Mouse (Mus musculus): ENCODE measurements around the gene Prr12. TPM values are rescaled to one million over a fixed set of nuclear protein-coding genes. Genes with fewer than 3 reads are reported as not detected.

Prr12 gene
- total RNA-seq, 1 experiment: 32.3 TPM

GRCm38 (mm10) chr7:45081016-45081415, 28.3 kb upstream of the Prr12 start:
- Histone ChIP-seq H3K4me1 (ENCODE audit: control insufficient read depth in 2 of 2, insufficient read depth in 2 of 2, low read length in 2 of 2, poor library complexity in 1 of 2) (peaks cover 0 to 24% of the 10 kb centered on the region in 2 experiments; a peak in 2 of 4 replicates), H3K9ac (ENCODE audit: insufficient read depth, low read depth, low read length, poor library complexity, severe bottlenecking) (no peak overlapping the region), H3K4me3 (ENCODE audit: insufficient read depth in 1 of 2, low read depth in 1 of 2, low read length in 2 of 2, poor library complexity in 1 of 2, severe bottlenecking in 1 of 2) (no peak overlapping the region), H3K36me3 (ENCODE audit: control insufficient read depth, insufficient read depth, low read length, poor library complexity, severe bottlenecking) (peaks cover 16% of the 10 kb centered on the region), H3K27ac (ENCODE audit: insufficient read depth, low read depth, low read length, poor library complexity, severe bottlenecking) (no peak overlapping the region; the same call in 1 of the 2 replicates), H3K9me3 (ENCODE audit: control insufficient read depth, insufficient read depth, low read depth, low read length) (no peaks in the 10 kb centered on the region)
- TF ChIP-seq MAFK (IDR thresholded peaks at IDR 0.05; ENCODE audit: insufficient read depth, low read depth, low read length) (no peak), ZC3H11A (IDR thresholded peaks at IDR 0.05; ENCODE audit: borderline replicate concordance, low read depth, low read length) (no peak), ZNF384 (IDR thresholded peaks at IDR 0.05; ENCODE audit: low read depth, low read length) (no peak), HCFC1 (IDR thresholded peaks at IDR 0.05; ENCODE audit: borderline replicate concordance, insufficient read depth, low read length) (no peak), CHD2 (IDR thresholded peaks at IDR 0.05; ENCODE audit: low read depth, low read length) (no peak)
- no peak for DNase-seq (ENCODE audit: low read depth, low spot score)
- in situ Hi-C loops (cut with MboI; ENCODE audit: low sequenced_read_pairs in 2 of 2, unreplicated experiment in 2 of 2): no loop called here

GRCm38 (mm10) chr7:45079856-45080255, 27.2 kb upstream of the Prr12 start:
- no peak overlapping the region for H3K9ac ChIP-seq (ENCODE audit: insufficient read depth, low read depth, low read length, poor library complexity, severe bottlenecking)
- no peak overlapping the region for H3K4me3 ChIP-seq (ENCODE audit: insufficient read depth in 1 of 2, low read depth in 1 of 2, low read length in 2 of 2, poor library complexity in 1 of 2, severe bottlenecking in 1 of 2)
- H3K27ac ChIP-seq (ENCODE audit: insufficient read depth, low read depth, low read length, poor library complexity, severe bottlenecking): no peak overlapping the region
- in situ Hi-C loops (cut with MboI; ENCODE audit: low sequenced_read_pairs in 2 of 2, unreplicated experiment in 2 of 2): loop anchor here in 1 of 2 experiments (5.0 kb wide), 1 partner anchor 52 kb away; no protein-coding TSS in a partner anchor
- H3K9me3 ChIP-seq (ENCODE audit: control insufficient read depth, insufficient read depth, low read depth, low read length): no peaks in the 10 kb centered on the region
- TF ChIP-seq ZC3H11A (IDR thresholded peaks at IDR 0.05; ENCODE audit: borderline replicate concordance, low read depth, low read length) (peak; percentile 65; the same call in 1 of the 2 replicates), CHD2 (IDR thresholded peaks at IDR 0.05; ENCODE audit: low read depth, low read length) (no peak)
- no peak for DNase-seq (ENCODE audit: low read depth, low spot score)
- peaks cover 0 to 29% of the 10 kb centered on the region in 2 experiments; a peak in 2 of 4 replicates for H3K4me1 ChIP-seq (ENCODE audit: control insufficient read depth in 2 of 2, insufficient read depth in 2 of 2, low read length in 2 of 2, poor library complexity in 1 of 2)
- peaks cover 21% of the 10 kb centered on the region for H3K36me3 ChIP-seq (ENCODE audit: control insufficient read depth, insufficient read depth, low read length, poor library complexity, severe bottlenecking)

- H3K4me1 ChIP-seq (ENCODE audit: control insufficient read depth in 2 of 2, insufficient read depth in 2 of 2, low read length in 2 of 2, poor library complexity in 1 of 2): peaks cover 0 to 30% of the 10 kb centered on the region in 2 experiments; a peak in 2 of 4 replicates
- H3K36me3 ChIP-seq (ENCODE audit: control insufficient read depth, insufficient read depth, low read length, poor library complexity, severe bottlenecking): peaks cover 27% of the 10 kb centered on the region
- no peaks in the 10 kb centered on the region for H3K9me3 ChIP-seq (ENCODE audit: control insufficient read depth, insufficient read depth, low read depth, low read length)
- no peak overlapping the region for H3K4me3 ChIP-seq (ENCODE audit: insufficient read depth in 1 of 2, low read depth in 1 of 2, low read length in 2 of 2, poor library complexity in 1 of 2, severe bottlenecking in 1 of 2)
- no peak overlapping the region for H3K27ac ChIP-seq (ENCODE audit: insufficient read depth, low read depth, low read length, poor library complexity, severe bottlenecking)
- in situ Hi-C loops (cut with MboI; ENCODE audit: low sequenced_read_pairs in 2 of 2, unreplicated experiment in 2 of 2): loop anchor here in 1 of 2 experiments (5.0 kb wide), 1 partner anchor 54 kb away; no protein-coding TSS in a partner anchor
- DNase-seq (ENCODE audit: low read depth, low spot score): no peak
- H3K9ac ChIP-seq (ENCODE audit: insufficient read depth, low read depth, low read length, poor library complexity, severe bottlenecking): no peak overlapping the region
- TF ChIP-seq CHD2 (IDR thresholded peaks at IDR 0.05; ENCODE audit: low read depth, low read length) (no peak), ZNF384 (IDR thresholded peaks at IDR 0.05; ENCODE audit: low read depth, low read length) (no peak), ZC3H11A (IDR thresholded peaks at IDR 0.05; ENCODE audit: borderline replicate concordance, low read depth, low read length) (no peak), HCFC1 (IDR thresholded peaks at IDR 0.05; ENCODE audit: borderline replicate concordance, insufficient read depth, low read length) (no peak), MAFK (IDR thresholded peaks at IDR 0.05; ENCODE audit: insufficient read depth, low read depth, low read length) (no peak)
Measured at GRCm38 (mm10) chr7:45078513-45078912, 25.8 kb upstream of the Prr12 start.

- TF ChIP-seq ZC3H11A (IDR thresholded peaks at IDR 0.05; ENCODE audit: borderline replicate concordance, low read depth, low read length) (no peak), ZNF384 (IDR thresholded peaks at IDR 0.05; ENCODE audit: low read depth, low read length) (no peak), CHD2 (IDR thresholded peaks at IDR 0.05; ENCODE audit: low read depth, low read length) (no peak), HCFC1 (IDR thresholded peaks at IDR 0.05; ENCODE audit: borderline replicate concordance, insufficient read depth, low read length) (no peak)
- Histone ChIP-seq H3K9ac (ENCODE audit: insufficient read depth, low read depth, low read length, poor library complexity, severe bottlenecking) (no peak overlapping the region), H3K4me3 (ENCODE audit: insufficient read depth in 1 of 2, low read depth in 1 of 2, low read length in 2 of 2, poor library complexity in 1 of 2, severe bottlenecking in 1 of 2) (no peak overlapping the region), H3K4me1 (ENCODE audit: control insufficient read depth in 2 of 2, insufficient read depth in 2 of 2, low read length in 2 of 2, poor library complexity in 1 of 2) (peaks cover 1 to 29% of the 10 kb centered on the region in 2 experiments; a peak in 3 of 4 replicates), H3K27ac (ENCODE audit: insufficient read depth, low read depth, low read length, poor library complexity, severe bottlenecking) (no peak overlapping the region), H3K36me3 (ENCODE audit: control insufficient read depth, insufficient read depth, low read length, poor library complexity, severe bottlenecking) (peaks cover 24% of the 10 kb centered on the region), H3K9me3 (ENCODE audit: control insufficient read depth, insufficient read depth, low read depth, low read length) (no peaks in the 10 kb centered on the region)
- DNase-seq (ENCODE audit: low read depth, low spot score): no peak
- in situ Hi-C loops (cut with MboI; ENCODE audit: low sequenced_read_pairs in 2 of 2, unreplicated experiment in 2 of 2): loop anchor here in 1 of 2 experiments (5.0 kb wide), 1 partner anchor 54 kb away; no protein-coding TSS in a partner anchor
Measured at GRCm38 (mm10) chr7:45077829-45078228, 25.1 kb upstream of the Prr12 start.

Measured in ES-E14 (cell line).